Mouse (Mus musculus) midbrain, embryonic 13.5 days (tissue): ENCODE data around the gene Bbs9. TPM values are rescaled to one million over a fixed set of nuclear protein-coding genes. Genes with fewer than 3 reads are reported as not detected.

Experiments used
- ATAC-seq: fragments of 200-750 bp; cut with Nextera tagmentation; 2 replicates; pipeline ENCODE4 v1.8.0; 2017; ENCODE audit warnings: mild to moderate bottlenecking, moderate TSS enrichment, moderate library complexity
- H3K27ac ChIP-seq: fragments of 300-500 bp; sonication (generic); 2 replicates; pipeline ENCODE4 v1.5.1; 2015; ENCODE audit warnings: inconsistent platforms, mild to moderate bottlenecking, moderate library complexity
- H3K27me3 ChIP-seq: fragments of 300-500 bp; sonication (generic); 2 replicates; pipeline ENCODE4 v1.6.1; 2015; ENCODE audit warnings: mild to moderate bottlenecking, inconsistent platforms
- H3K36me3 ChIP-seq: fragments of 300-500 bp; sonication (generic); 2 replicates; pipeline ENCODE4 v1.6.1; 2015; ENCODE audit warnings: mild to moderate bottlenecking, inconsistent platforms
- H3K4me1 ChIP-seq: fragments of 300-500 bp; sonication (generic); replicated peaks from 2 replicates; pipeline ENCODE4 v1.6.1; 2015; ENCODE audit warnings: inconsistent platforms
- H3K4me2 ChIP-seq: fragments of 300-500 bp; sonication (generic); replicated peaks from 2 replicates; pipeline ENCODE4 v1.6.1; 2015; ENCODE audit warnings: moderate library complexity, mild to moderate bottlenecking, inconsistent platforms
- H3K4me3 ChIP-seq: fragments of 300-500 bp; sonication (generic); replicated peaks from 2 replicates; pipeline ENCODE4 v1.5.1; 2015; ENCODE audit warnings: mild to moderate bottlenecking, inconsistent platforms
- H3K9ac ChIP-seq: fragments of 300-500 bp; sonication (generic); replicated peaks from 2 replicates; pipeline ENCODE4 v1.6.1; 2015; ENCODE audit warnings: mild to moderate bottlenecking, inconsistent platforms
- H3K9me3 ChIP-seq: fragments of 300-500 bp; sonication (generic); 2 replicates; pipeline ENCODE4 v1.6.1; 2016; ENCODE audit warnings: mild to moderate bottlenecking, inconsistent platforms
- WGBS: fragments of 180-500 bp; shearing (Covaris S2); methylation state at CpG from one replicate; pipeline ENCODE4 v1.1.7; 2015; 5-methylcytosine and 5-hydroxymethylcytosine counted together
- polyA plus RNA-seq: library from polyadenylated mRNA; unstranded; fragments of >200 nt; fragmentation: Nextera tagmentation; extraction: Ambion mirVana; gene quantifications from 2 replicates; pipeline ENCODE4 v1.2.1, GENCODE M21; 2015

Bbs9 gene
- polyA plus RNA-seq, 1 experiment from 2014 or later = 22.5 TPM

DNA sequence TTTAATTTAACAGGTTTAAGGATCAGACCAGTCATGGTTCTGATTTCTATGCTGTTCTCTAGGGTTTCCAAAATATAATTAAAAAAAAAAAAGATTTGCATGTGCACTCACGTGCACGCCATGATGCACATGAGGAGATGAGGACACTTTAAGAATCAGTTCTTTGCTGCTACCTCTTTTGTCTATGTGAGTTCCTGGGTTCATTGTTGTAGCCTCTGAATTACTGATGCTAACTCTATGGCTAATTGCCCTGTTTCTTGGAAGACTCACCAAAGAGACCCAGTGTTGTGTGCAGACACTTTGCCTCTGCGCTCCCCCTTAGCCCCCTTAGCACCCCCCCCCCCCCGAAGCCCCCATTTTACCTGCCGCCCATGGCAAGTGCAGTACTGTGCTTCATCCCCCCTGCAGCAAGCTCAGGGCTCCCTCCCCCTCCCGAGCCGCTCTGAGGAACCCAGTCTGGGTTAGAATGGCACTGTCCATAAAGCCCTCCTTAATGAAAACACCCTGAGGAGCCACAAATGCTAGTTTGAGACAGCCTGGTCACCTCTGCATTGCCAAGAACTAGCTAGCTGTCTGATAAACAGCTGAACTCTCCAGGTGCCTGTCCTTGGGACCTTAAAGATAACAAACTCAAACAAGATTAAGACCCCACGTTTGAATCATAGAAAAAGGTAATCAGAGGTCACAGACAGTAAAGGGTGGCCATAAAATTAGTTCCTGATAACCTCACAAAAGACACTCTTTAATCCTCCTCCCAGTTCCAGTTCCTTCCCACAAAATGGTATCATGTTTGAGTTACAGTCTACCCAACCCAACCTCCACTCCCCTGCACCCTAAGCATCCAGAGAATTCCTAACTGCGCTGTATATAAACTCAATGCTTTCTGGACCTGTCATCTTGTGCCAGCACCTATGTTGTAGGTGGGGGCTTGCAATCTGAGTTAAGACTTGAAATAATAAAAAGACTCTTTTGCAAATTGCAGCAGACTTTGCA, 69.1 kb downstream of the Bbs9 start:
- no peaks in the 10 kb centered on the region for H3K9me3 ChIP-seq
- no peak overlapping the region for H3K4me2 ChIP-seq
- H3K9ac ChIP-seq = no peak overlapping the region
- peaks cover 7% of the 10 kb centered on the region; the same call in 1 of the 2 replicates for H3K4me1 ChIP-seq
- ATAC-seq = 0 out of 2 replicates have a peak, but pooled peaks have one; percentile 14
- no peaks in the 10 kb centered on the region for H3K36me3 ChIP-seq
- H3K27ac ChIP-seq = no peak overlapping the region
- no peaks in the 10 kb centered on the region for H3K27me3 ChIP-seq
- H3K4me3 ChIP-seq = no peak overlapping the region
- WGBS = 45% methylated on average over 9 of the region's 9 CpGs

DNA sequence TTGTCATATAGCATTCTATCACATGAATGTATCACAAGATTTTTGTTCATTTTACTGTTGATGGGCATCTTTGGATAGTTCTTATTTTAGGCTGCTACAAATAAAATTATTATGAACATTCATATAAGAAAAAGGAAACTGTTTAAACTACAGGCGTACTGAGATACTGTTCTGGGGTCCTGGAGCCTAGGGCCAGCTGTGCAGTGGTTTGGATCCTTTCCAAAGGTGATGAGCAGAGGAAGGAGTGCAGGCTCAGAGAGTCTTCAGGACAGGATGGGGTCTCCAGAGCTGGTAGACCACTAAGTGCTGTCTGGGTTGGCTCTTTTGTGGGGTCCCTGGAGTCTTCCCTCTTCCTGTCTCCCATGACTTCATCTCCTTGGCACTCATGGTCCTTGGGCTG, 75.8 kb downstream of the Bbs9 start:
- Histone ChIP-seq H3K9ac (no peak overlapping the region), H3K4me3 (no peak overlapping the region), H3K27me3 (no peaks in the 10 kb centered on the region), H3K4me2 (no peak overlapping the region), H3K36me3 (no peaks in the 10 kb centered on the region), H3K4me1 (no peaks in the 10 kb centered on the region), H3K27ac (no peak overlapping the region), H3K9me3 (no peaks in the 10 kb centered on the region)
- WGBS = 90% methylated on average over 1 of the region's 1 CpGs
- no peak for ATAC-seq

DNA sequence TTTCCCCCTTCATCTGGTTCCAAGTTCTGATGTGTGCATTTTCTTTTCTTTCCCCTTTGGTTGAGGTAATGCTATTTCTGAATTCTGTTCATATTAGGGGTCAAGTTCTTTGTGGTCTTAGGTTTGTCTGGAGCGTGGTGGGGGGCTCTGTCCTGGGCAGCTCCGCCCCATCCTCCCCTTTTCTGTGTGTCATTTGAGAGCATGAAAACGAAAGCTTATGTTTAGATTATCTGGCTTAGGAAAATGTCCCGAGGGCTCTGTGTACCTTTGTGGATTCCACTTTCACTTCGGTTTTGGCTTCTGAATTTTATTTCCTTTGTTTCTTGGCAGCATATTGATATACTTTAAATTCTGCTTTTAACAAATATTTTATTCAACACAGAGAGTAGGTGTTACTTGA, 80.6 kb downstream of the Bbs9 start:
- Histone ChIP-seq H3K36me3 (no peaks in the 10 kb centered on the region), H3K27ac (no peak overlapping the region), H3K27me3 (no peaks in the 10 kb centered on the region), H3K4me3 (no peak overlapping the region), H3K4me1 (no peaks in the 10 kb centered on the region), H3K9me3 (no peaks in the 10 kb centered on the region), H3K9ac (no peak overlapping the region), H3K4me2 (no peak overlapping the region)
- 69% methylated on average over 5 of the region's 5 CpGs for WGBS
- no peak for ATAC-seq

DNA sequence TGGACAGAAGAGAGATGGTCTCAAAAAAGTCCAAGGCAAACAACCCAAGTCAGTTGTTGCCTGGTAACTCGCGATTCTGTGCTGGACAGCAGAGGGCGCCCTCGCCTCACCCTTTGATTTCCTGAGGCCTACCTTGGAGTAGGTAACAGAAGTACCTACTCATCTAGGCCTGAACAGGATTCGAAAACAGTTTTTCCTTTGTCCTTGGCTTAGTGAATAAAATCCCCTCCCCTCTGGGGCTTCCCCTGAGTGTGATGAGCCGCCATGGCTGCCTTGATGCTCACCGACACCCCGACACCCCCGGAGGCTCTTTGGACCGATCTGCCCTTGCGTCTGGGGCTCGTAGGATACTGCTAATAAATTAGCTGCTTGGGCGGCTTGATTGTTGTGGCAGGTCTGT, 82.0 kb downstream of the Bbs9 start:
- H3K4me1 ChIP-seq = no peaks in the 10 kb centered on the region
- H3K27ac ChIP-seq = no peak overlapping the region
- peak; percentile 37; the same call in 1 of the 2 replicates for ATAC-seq
- H3K9me3 ChIP-seq = no peaks in the 10 kb centered on the region
- 55% methylated on average over 13 of the region's 13 CpGs for WGBS
- H3K4me3 ChIP-seq = no peak overlapping the region
- H3K4me2 ChIP-seq = no peak overlapping the region
- H3K27me3 ChIP-seq = no peaks in the 10 kb centered on the region
- H3K9ac ChIP-seq = no peak overlapping the region
- no peaks in the 10 kb centered on the region for H3K36me3 ChIP-seq

DNA sequence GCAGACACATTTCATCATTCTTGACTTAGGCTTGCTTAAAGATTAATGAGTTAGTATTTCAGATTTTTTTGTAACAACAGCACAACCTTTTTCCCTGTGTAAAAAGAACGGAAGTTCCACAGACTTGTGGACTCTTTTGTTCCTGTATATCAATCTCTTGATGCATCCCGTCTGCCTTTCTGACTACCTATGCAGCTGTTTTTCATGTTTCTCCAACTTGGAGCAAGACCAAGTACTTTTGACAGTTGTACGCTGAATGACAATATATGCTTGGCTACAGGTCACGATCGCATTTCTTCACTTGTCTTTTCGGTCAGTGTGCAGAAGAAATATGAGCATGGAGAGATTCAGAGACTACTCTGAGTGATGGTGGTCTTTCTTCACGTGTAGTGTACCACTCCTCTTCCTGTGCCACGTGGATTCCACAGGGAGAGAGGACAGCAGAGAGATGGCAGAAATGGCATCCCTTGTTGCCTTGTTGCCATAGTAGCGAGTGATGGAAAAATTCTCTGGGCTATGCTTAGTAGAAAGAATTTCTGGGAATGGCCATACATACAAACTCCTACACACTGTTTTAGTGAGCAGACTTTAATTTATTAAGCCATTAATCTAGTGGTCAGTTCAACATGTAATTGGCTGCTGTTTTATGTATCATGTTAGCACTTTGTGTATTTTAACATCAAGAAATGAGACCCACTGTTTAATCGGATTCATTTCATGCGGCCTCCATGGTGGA, 88.3 kb downstream of the Bbs9 start:
- no peaks in the 10 kb centered on the region for H3K27me3 ChIP-seq
- H3K9me3 ChIP-seq = no peaks in the 10 kb centered on the region; the same call in 1 of the 2 replicates
- no peak overlapping the region for H3K27ac ChIP-seq
- ATAC-seq = no peak
- H3K4me1 ChIP-seq = no peaks in the 10 kb centered on the region
- no peak overlapping the region for H3K4me3 ChIP-seq
- no peak overlapping the region for H3K4me2 ChIP-seq
- H3K9ac ChIP-seq = no peak overlapping the region
- 89% methylated on average over 11 of the region's 11 CpGs for WGBS
- H3K36me3 ChIP-seq = no peaks in the 10 kb centered on the region

DNA sequence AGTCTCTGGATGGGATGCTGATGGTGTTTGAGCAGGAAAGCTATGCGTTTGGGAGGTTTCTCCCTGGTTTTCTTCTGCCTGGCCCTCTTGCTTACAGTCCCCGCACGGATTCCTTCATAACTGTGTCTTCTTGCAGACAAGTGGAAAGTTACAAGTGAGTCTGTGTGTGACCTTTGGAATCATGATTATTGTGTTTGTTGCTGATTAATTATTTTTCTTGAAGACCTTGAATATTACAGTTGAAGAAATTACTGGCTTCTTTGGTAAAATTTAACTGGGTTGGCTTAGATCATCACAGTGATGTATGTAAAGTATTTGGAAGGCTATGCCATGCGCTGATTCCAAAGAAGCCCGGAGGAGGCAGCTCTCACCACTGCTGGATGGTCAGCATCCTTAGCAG, 92.2 kb downstream of the Bbs9 start:
- Histone ChIP-seq H3K9me3 (no peaks in the 10 kb centered on the region; the same call in 1 of the 2 replicates), H3K36me3 (no peaks in the 10 kb centered on the region), H3K27ac (no peak overlapping the region), H3K4me3 (no peak overlapping the region), H3K9ac (no peak overlapping the region), H3K4me2 (no peak overlapping the region), H3K27me3 (no peaks in the 10 kb centered on the region), H3K4me1 (no peaks in the 10 kb centered on the region)
- WGBS = 93% methylated on average over 5 of the region's 5 CpGs
- ATAC-seq = no peak

DNA sequence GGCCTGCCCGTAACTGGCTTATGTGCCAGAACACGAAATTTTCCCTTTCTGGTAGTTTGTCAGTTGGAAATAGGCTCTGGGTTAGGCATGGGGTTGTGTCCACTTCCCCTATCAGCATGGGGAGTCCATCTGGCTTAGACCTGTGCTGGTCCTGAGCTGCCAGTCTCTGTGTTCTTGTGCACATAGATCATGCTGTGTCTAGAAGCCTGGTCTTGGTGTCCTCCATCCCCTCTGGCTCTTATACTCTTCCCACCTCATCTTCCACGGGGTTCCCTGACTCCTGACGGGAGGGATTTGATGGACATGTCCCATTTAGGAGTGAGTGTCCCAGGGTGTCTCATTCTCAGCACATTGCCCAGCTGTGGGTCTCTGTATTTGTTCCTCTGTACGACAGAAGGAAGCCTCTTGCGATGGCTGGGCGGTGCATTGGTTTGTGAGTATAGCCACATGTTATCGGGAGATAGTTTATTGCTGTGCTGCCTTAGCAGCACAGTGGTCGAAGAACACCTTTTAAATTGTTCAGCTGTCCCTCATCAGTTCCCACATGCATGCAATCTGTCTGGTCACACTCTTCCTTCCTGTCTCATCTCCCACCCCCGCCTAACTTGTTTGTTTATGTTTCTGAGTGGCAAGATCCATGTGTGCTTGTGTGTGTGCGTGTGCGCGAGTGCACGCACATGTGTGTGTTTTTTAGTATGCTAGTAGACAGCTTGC, 101.1 kb downstream of the Bbs9 start:
- Histone ChIP-seq H3K4me3 (no peak overlapping the region), H3K9me3 (no peaks in the 10 kb centered on the region), H3K4me1 (no peaks in the 10 kb centered on the region), H3K27ac (no peak overlapping the region), H3K9ac (no peak overlapping the region), H3K27me3 (no peaks in the 10 kb centered on the region), H3K4me2 (no peak overlapping the region), H3K36me3 (no peaks in the 10 kb centered on the region)
- 87% methylated on average over 14 of the region's 14 CpGs for WGBS
- ATAC-seq = no peak

DNA sequence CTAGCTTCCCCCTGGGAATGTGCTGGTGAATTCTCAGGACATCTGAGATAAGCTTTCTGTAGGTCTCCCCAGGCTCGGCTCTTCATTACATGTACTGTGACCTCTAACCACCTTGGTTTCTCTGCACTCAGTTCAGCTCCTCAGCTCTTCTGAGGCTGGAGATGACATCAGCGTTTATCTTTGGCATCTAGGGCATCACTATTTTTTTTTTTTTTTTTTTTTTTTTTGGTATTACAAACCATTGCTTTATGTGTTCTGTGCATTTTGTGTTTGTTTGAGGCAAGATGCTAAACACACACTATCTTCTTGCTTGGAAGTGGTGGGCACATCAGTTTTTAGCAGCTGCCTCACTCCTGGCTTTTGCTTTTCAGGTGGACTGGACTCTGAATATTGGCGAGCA, 102.8 kb downstream of the Bbs9 start:
- no peaks in the 10 kb centered on the region for H3K27me3 ChIP-seq
- WGBS = 94% methylated on average over 3 of the region's 3 CpGs
- H3K4me3 ChIP-seq = no peak overlapping the region
- H3K36me3 ChIP-seq = no peaks in the 10 kb centered on the region
- ATAC-seq = no peak
- H3K27ac ChIP-seq = no peak overlapping the region
- H3K4me2 ChIP-seq = no peak overlapping the region
- no peaks in the 10 kb centered on the region for H3K9me3 ChIP-seq
- H3K9ac ChIP-seq = no peak overlapping the region
- H3K4me1 ChIP-seq = no peaks in the 10 kb centered on the region

DNA sequence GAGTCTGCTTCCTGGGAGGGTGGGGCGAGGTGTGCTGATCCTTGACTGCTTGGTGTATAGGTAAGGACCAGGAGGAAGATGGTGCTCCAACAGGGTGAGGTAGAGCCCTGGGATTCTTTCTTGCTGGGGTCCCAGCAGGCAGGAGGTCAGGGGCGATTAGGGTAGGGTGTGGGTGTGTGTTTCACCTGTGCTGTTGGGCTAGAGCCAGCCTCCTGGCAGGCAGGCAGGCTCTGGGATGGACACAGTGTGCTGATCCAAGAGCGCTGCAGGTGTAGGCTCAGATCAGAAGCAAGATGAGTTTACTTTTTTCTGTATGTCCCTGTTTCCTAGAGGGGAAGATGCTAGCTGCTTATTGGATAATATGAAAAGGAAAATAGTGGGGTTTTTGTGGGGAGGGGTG, 108.7 kb downstream of the Bbs9 start:
- Histone ChIP-seq H3K4me3 (no peak overlapping the region), H3K4me1 (no peaks in the 10 kb centered on the region), H3K9me3 (peaks cover 4% of the 10 kb centered on the region; the same call in 1 of the 2 replicates), H3K9ac (no peak overlapping the region), H3K27ac (no peak overlapping the region), H3K4me2 (no peak overlapping the region), H3K36me3 (no peaks in the 10 kb centered on the region), H3K27me3 (no peaks in the 10 kb centered on the region)
- WGBS = 88% methylated on average over 3 of the region's 3 CpGs
- no peak for ATAC-seq

DNA sequence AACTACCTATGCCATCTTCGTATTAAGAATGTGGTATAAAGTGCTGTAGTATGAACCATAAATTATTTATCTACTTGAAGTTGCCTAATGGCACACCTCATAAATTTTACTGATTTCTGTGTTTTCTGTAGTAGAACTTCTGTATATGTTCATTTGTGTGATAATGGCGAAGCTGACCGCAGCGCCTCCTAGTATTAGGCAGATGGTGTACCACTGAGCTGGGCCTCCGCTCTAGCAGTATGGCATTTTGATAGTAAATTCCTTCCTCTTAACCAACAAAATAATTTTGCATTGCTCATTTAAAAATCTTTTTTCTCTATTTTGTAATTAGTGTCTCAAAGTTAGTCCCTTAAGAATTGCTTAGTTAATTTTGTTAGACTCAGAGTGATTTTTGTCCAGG, 117.5 kb downstream of the Bbs9 start:
- Histone ChIP-seq H3K9ac (no peak overlapping the region), H3K4me3 (no peak overlapping the region), H3K9me3 (peaks cover 4% of the 10 kb centered on the region; the same call in 1 of the 2 replicates), H3K27me3 (no peaks in the 10 kb centered on the region), H3K4me2 (no peak overlapping the region), H3K4me1 (no peaks in the 10 kb centered on the region), H3K36me3 (no peaks in the 10 kb centered on the region), H3K27ac (no peak overlapping the region)
- WGBS = 98% methylated on average over 5 of the region's 5 CpGs
- no peak for ATAC-seq

DNA sequence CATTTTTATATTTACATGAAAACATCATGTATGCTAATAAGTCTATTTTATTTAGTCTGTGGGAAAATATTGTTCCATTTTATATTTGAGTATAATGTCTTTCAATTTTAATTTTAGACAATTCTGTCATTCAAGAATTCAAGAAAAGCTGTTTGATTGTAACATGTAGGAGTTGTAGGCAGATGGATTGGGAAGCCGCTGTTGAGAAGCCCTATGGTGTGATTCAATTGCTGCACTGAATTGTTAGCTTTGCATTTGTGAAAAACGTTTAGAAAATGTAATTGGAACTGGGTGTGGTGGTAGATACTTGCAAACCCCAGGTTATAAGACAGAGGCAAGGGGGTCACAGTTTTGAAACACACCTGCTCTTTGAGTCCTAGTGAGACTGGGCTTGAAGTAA, 121.1 kb downstream of the Bbs9 start:
- ATAC-seq = no peak
- H3K27ac ChIP-seq = no peak overlapping the region
- 56% methylated on average over 2 of the region's 2 CpGs for WGBS
- no peaks in the 10 kb centered on the region for H3K27me3 ChIP-seq
- no peak overlapping the region for H3K4me3 ChIP-seq
- H3K36me3 ChIP-seq = no peaks in the 10 kb centered on the region
- H3K4me1 ChIP-seq = no peaks in the 10 kb centered on the region
- H3K9me3 ChIP-seq = no peaks in the 10 kb centered on the region
- no peak overlapping the region for H3K4me2 ChIP-seq
- no peak overlapping the region for H3K9ac ChIP-seq
